Mouse (Mus musculus): ENCODE results near the gene Dync2li1. TPM values are rescaled to one million over a fixed set of nuclear protein-coding genes. Genes with fewer than 3 reads are reported as not detected.

Dync2li1 gene
- polyA plus RNA-seq, 1 experiment, result 29.6 TPM

- no peak for DNase-seq (ENCODE audit: extremely low spot score in 1 of 2, low spot score in 1 of 2)
Observed at GRCm38 (mm10) chr17:84607617-84608016, 18.7 kb upstream of the Dync2li1 start.

GRCm38 (mm10) chr17:84608606-84609005 lies 17.7 kb upstream of the Dync2li1 start:
- no peak for DNase-seq (ENCODE audit: extremely low spot score in 1 of 2, low spot score in 1 of 2)

GRCm38 (mm10) chr17:84611500-84611899 lies 14.8 kb upstream of the Dync2li1 start:
- no peak for DNase-seq (ENCODE audit: extremely low spot score in 1 of 2, low spot score in 1 of 2)

GRCm38 (mm10) chr17:84611971-84612370 lies 14.3 kb upstream of the Dync2li1 start:
- DNase-seq (ENCODE audit: extremely low spot score in 1 of 2, low spot score in 1 of 2), result no peak

- DNase-seq (ENCODE audit: extremely low spot score in 1 of 2, low spot score in 1 of 2), result no peak
Observed at GRCm38 (mm10) chr17:84615811-84616210, 10.5 kb upstream of the Dync2li1 start.

GRCm38 (mm10) chr17:84616526-84617074 lies 9.7 kb upstream of the Dync2li1 start:
- no peak for DNase-seq (ENCODE audit: extremely low spot score in 1 of 2, low spot score in 1 of 2)

GRCm38 (mm10) chr17:84617953-84618352 lies 8.3 kb upstream of the Dync2li1 start:
- no peak for DNase-seq (ENCODE audit: extremely low spot score in 1 of 2, low spot score in 1 of 2)

GRCm38 (mm10) chr17:84619112-84619511 lies 7.2 kb upstream of the Dync2li1 start:
- no peak for DNase-seq (ENCODE audit: extremely low spot score in 1 of 2, low spot score in 1 of 2)

- no peak for DNase-seq (ENCODE audit: extremely low spot score in 1 of 2, low spot score in 1 of 2)
Observed at GRCm38 (mm10) chr17:84620076-84620475, 6.2 kb upstream of the Dync2li1 start.

- no peak for DNase-seq (ENCODE audit: extremely low spot score in 1 of 2, low spot score in 1 of 2)
Observed at GRCm38 (mm10) chr17:84620610-84621009, 5.7 kb upstream of the Dync2li1 start.

GRCm38 (mm10) chr17:84621209-84621608 lies 5.1 kb upstream of the Dync2li1 start:
- DNase-seq (ENCODE audit: extremely low spot score in 1 of 2, low spot score in 1 of 2), result no peak

GRCm38 (mm10) chr17:84622028-84622427 lies 4.3 kb upstream of the Dync2li1 start:
- DNase-seq (ENCODE audit: extremely low spot score in 1 of 2, low spot score in 1 of 2), result no peak

GRCm38 (mm10) chr17:84622873-84623272 lies 3.4 kb upstream of the Dync2li1 start:
- no peak for DNase-seq (ENCODE audit: extremely low spot score in 1 of 2, low spot score in 1 of 2)

GRCm38 (mm10) chr17:84626857-84627305 lies 585 bp downstream of the Dync2li1 start:
- DNase-seq (ENCODE audit: extremely low spot score in 1 of 2, low spot score in 1 of 2), result peak in 1 of 2 experiments; percentile 28

- DNase-seq (ENCODE audit: extremely low spot score in 1 of 2, low spot score in 1 of 2), result no peak
Observed at GRCm38 (mm10) chr17:84627721-84628120, 1.4 kb downstream of the Dync2li1 start.

- no peak for DNase-seq (ENCODE audit: extremely low spot score in 1 of 2, low spot score in 1 of 2)
Observed at GRCm38 (mm10) chr17:84628611-84629010, 2.3 kb downstream of the Dync2li1 start.

- no peak for DNase-seq (ENCODE audit: extremely low spot score in 1 of 2, low spot score in 1 of 2)
Observed at GRCm38 (mm10) chr17:84631836-84632235, 5.5 kb downstream of the Dync2li1 start.

GRCm38 (mm10) chr17:84633443-84633842 lies 7.1 kb downstream of the Dync2li1 start:
- DNase-seq (ENCODE audit: extremely low spot score in 1 of 2, low spot score in 1 of 2), result no peak

- DNase-seq (ENCODE audit: extremely low spot score in 1 of 2, low spot score in 1 of 2), result no peak
Observed at GRCm38 (mm10) chr17:84636328-84636727, 10.0 kb downstream of the Dync2li1 start.

GRCm38 (mm10) chr17:84637971-84638370 lies 11.7 kb downstream of the Dync2li1 start:
- no peak for DNase-seq (ENCODE audit: extremely low spot score in 1 of 2, low spot score in 1 of 2)

- DNase-seq (ENCODE audit: extremely low spot score in 1 of 2, low spot score in 1 of 2), result no peak
Observed at GRCm38 (mm10) chr17:84639796-84640378, 13.6 kb downstream of the Dync2li1 start.

- peak in 1 of 2 experiments; percentile 72 for DNase-seq (ENCODE audit: extremely low spot score in 1 of 2, low spot score in 1 of 2)
Observed at GRCm38 (mm10) chr17:84641893-84642292, 15.6 kb downstream of the Dync2li1 start.

Data from frontal cortex, adult 2 months (tissue).